Mouse (Mus musculus) neutrophil, adult 5-6 weeks (primary cell): Measurements from ENCODE around the gene S100a6. TPM values are rescaled to one million over a fixed set of nuclear protein-coding genes. Genes with fewer than 3 reads are reported as not detected.
A peak's percentile ranks its signal among the peaks of the same experiment; 100 is the strongest.

Experiments used
- ATAC-seq: fragments of 151-379, 151-347 bp; 2 replicates; pipeline ENCODE4 v1.8.0; 2017; ENCODE audit warnings: mild to moderate bottlenecking, moderate TSS enrichment; ENCODE audit not compliant: insufficient number of reproducible peaks, poor library complexity, low FRiP score, severe bottlenecking; ENCODE audit errors: extremely low read depth
- total RNA-seq: library from RNA; stranded (forward); fragments of 200-1000 nt; gene quantifications from 2 replicates; pipeline ENCODE4 v1.2.3, GENCODE M21; 2017

S100a6 gene
- total RNA-seq, 1 experiment from 2014 or later: 1,146 TPM

GRCm38 (mm10) chr3:90599401-90599800 is 13.3 kb upstream of the S100a6 start:
- ATAC-seq: no peak

GRCm38 (mm10) chr3:90600036-90600435 is 12.6 kb upstream of the S100a6 start:
- no peak for ATAC-seq

- no peak for ATAC-seq
Measured at GRCm38 (mm10) chr3:90600458-90601195, 12.1 kb upstream of the S100a6 start.

GRCm38 (mm10) chr3:90601486-90602110 is 11.1 kb upstream of the S100a6 start, which contains the start of gene Gm42674:
Gm42674 (plus strand) TSS chr3:90601904.
- no peak for ATAC-seq

GRCm38 (mm10) chr3:90603623-90604022 is 9.1 kb upstream of the S100a6 start, which contains the start of gene S100a4:
S100a4 (plus strand) TSS chr3:90603771.
- peak; percentile 47; the same call in 1 of the 2 replicates for ATAC-seq

- ATAC-seq: no peak
Measured at GRCm38 (mm10) chr3:90604416-90604815, 8.3 kb upstream of the S100a6 start.

- no peak for ATAC-seq
Measured at GRCm38 (mm10) chr3:90605049-90605448, 7.6 kb upstream of the S100a6 start.

GRCm38 (mm10) chr3:90605736-90606135 is 6.9 kb upstream of the S100a6 start:
- no peak for ATAC-seq

- ATAC-seq: no peak
Measured at GRCm38 (mm10) chr3:90606185-90606584, 6.5 kb upstream of the S100a6 start.

GRCm38 (mm10) chr3:90607361-90607760 is 5.3 kb upstream of the S100a6 start:
- ATAC-seq: no peak

GRCm38 (mm10) chr3:90608223-90608622 is 4.5 kb upstream of the S100a6 start, which contains the start of gene S100a5:
S100a5 (plus strand) TSS chr3:90608523.
- no peak for ATAC-seq

GRCm38 (mm10) chr3:90609102-90609501 is 3.6 kb upstream of the S100a6 start:
- no peak for ATAC-seq

GRCm38 (mm10) chr3:90611494-90611893 is 1.2 kb upstream of the S100a6 start:
- no peak for ATAC-seq

GRCm38 (mm10) chr3:90612061-90612460 is 621 bp upstream of the S100a6 start:
- peak; percentile 42 for ATAC-seq

- ATAC-seq: no peak
Measured at GRCm38 (mm10) chr3:90613461-90614147, 922 bp downstream of the S100a6 start.

GRCm38 (mm10) chr3:90614148-90614530 is 1.5 kb downstream of the S100a6 start:
- ATAC-seq: no peak

- no peak for ATAC-seq
Measured at GRCm38 (mm10) chr3:90614611-90615251, 2.0 kb downstream of the S100a6 start.

- ATAC-seq: peak; percentile 72
Measured at GRCm38 (mm10) chr3:90615415-90615814, 2.7 kb downstream of the S100a6 start.

GRCm38 (mm10) chr3:90615911-90616310 is 3.2 kb downstream of the S100a6 start:
- no peak for ATAC-seq
